Mouse (Mus musculus): ENCODE measurements around the gene Gm49450.
"Not testable (repeated sequence)": the region's sequence is repeated elsewhere in the genome, so short reads cannot be mapped to it uniquely, and the experiment has no call there.

DNA sequence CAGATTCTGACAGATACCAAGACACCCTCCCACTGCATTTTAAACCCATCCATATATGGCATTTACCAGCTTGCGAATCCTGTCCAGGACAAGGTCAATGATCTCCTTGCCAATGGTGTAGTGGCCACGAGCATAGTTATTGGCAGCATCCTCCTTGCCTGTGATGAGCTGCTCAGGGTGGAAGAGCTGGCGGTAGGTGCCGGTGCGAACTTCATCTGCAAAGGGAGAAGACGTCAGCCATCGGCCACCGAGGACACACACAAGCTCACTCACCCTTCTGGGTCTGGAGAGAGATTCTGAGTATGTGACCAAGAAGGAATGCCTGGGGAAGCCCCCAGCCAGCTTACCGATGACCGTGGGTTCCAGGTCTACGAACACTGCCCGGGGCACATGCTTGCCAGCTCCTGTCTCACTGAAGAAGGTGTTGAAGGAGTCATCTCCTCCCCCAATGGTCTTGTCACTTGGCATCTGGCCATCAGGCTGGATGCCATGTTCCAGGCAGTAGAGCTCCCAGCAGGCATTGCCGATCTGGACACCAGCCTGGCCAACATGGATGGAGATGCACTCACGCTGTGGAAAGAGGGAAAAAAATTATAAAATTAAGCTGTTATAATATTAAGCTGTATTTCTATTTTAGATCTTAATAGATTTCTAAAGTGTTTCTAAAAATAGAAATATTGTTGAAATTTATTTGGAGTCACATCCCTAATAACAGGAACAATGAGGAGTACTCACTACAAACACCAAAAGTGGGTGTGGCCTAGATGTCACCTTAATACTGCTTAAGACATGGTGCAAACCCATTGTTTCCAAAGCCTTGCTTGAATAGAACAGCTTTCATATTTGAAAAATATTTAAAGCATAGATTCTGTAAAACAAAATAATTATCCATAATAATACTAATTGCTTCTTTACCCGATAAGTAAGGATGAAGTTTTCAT lies 2.0 kb downstream of the Gm49450 start:
- not testable (repeated sequence) for TF ChIP-seq CTCF (IDR thresholded peaks at IDR 0.05; ENCODE audit: borderline replicate concordance, control insufficient read depth, extremely low read depth, insufficient read depth, low read length, poor library complexity); POLR2A (IDR thresholded peaks at IDR 0.05; ENCODE audit: control insufficient read depth, extremely low read depth, insufficient read depth, low read length, poor library complexity)
